10 mouse cellular contexts compared by ENCODE assay signal in genomic region chr6:29915836-29916235, GRCm38 (mm10). TPM values are rescaled to one million over a fixed set of nuclear protein-coding genes. Genes with fewer than 3 reads are reported as not detected.
DNase-seq lines count a peak whose midpoint lies in the region; ATAC-seq and TF ChIP-seq lines count a peak whose summit lies in the region.
"Had no signal": no experiment of that assay in that cellular context is flagged by ENCODE, and none has a peak within 500 bp of the region (broad histone marks: within the 10 kb centered on the region; RNA-seq: fewer than 3 reads in every experiment).

No protein-coding gene starts in this region.

- H3K4me3 ChIP-seq in heart, embryonic 13.5 days, result peak overlapping the region; percentile 91; the same call in 1 of the 2 replicates
- no peak overlapping the region for H3K4me3 ChIP-seq in heart, adult 2 months
- no peak overlapping the region for H3K4me3 ChIP-seq in lung, postnatal 0 days (ENCODE audit: low read depth, low read length)
- H3K4me3 ChIP-seq in embryonic facial prominence, embryonic 12.5 days, result no peak overlapping the region
- H3K4me3 ChIP-seq in neural tube, embryonic 11.5 days (ENCODE audit: low read depth, low read length), result no peak overlapping the region

- no peak for TF ChIP-seq CTCF in heart, adult 2 months (IDR thresholded peaks at IDR 0.05)
- no peak for TF ChIP-seq CTCF in lung, postnatal 0 days (IDR thresholded peaks at IDR 0.05)

- H3K36me3 ChIP-seq in heart, embryonic 13.5 days, result peaks cover 6% of the 10 kb centered on the region
- peaks cover 7% of the 10 kb centered on the region for H3K36me3 ChIP-seq in heart, adult 2 months (ENCODE audit: control insufficient read depth, insufficient read depth, low read length)
- H3K36me3 ChIP-seq in lung, postnatal 0 days (ENCODE audit: insufficient read depth, low read length), result no peaks in the 10 kb centered on the region
- no peaks in the 10 kb centered on the region for H3K36me3 ChIP-seq in embryonic facial prominence, embryonic 12.5 days
- no peaks in the 10 kb centered on the region for H3K36me3 ChIP-seq in neural tube, embryonic 11.5 days (ENCODE audit: control insufficient read depth, insufficient read depth, low read length)

- TF ChIP-seq EP300 in heart, adult 2 months (IDR thresholded peaks at IDR 0.05; ENCODE audit: insufficient read depth, low read depth, low read length), result no peak
- TF ChIP-seq EP300 in lung, postnatal 0 days (IDR thresholded peaks at IDR 0.05), result no peak

- peaks cover 20% of the 10 kb centered on the region for H3K4me1 ChIP-seq in heart, embryonic 13.5 days
- H3K4me1 ChIP-seq in heart, adult 2 months (ENCODE audit: control insufficient read depth, insufficient read depth, low read length), result 0 out of 2 replicates have a peak, but pooled peaks cover 3% of the 10 kb centered on the region
- H3K4me1 ChIP-seq in lung, postnatal 0 days (ENCODE audit: insufficient read depth, low read depth, low read length), result peaks cover 10% of the 10 kb centered on the region; the same call in 1 of the 2 replicates
- 0 out of 2 replicates have a peak, but pooled peaks cover 3% of the 10 kb centered on the region for H3K4me1 ChIP-seq in embryonic facial prominence, embryonic 12.5 days
- no peaks in the 10 kb centered on the region for H3K4me1 ChIP-seq in neural tube, embryonic 11.5 days (ENCODE audit: control insufficient read depth, insufficient read depth, low read length)

- peaks cover 25% of the 10 kb centered on the region for H3K27me3 ChIP-seq in heart, embryonic 13.5 days (replicated peaks)
- no peaks in the 10 kb centered on the region for H3K27me3 ChIP-seq in heart, adult 2 months (ENCODE audit: control insufficient read depth, insufficient read depth, low read length)
- H3K27me3 ChIP-seq in lung, postnatal 0 days (replicated peaks; ENCODE audit: insufficient read depth, low read length), result peaks cover 8% of the 10 kb centered on the region; the same call in 1 of the 2 replicates
- H3K27me3 ChIP-seq in embryonic facial prominence, embryonic 12.5 days, result peaks cover 18% of the 10 kb centered on the region
- H3K27me3 ChIP-seq in neural tube, embryonic 11.5 days (ENCODE audit: control insufficient read depth, insufficient read depth, low read length), result peaks cover 14% of the 10 kb centered on the region; the same call in 1 of the 2 replicates

- ATAC-seq in heart, embryonic 13.5 days (ENCODE audit: extremely low read depth, insufficient number of reproducible peaks, low FRiP score, low TSS enrichment), result no peak
- no peak for ATAC-seq in lung, postnatal 0 days
- ATAC-seq in embryonic facial prominence, embryonic 12.5 days (ENCODE audit: insufficient number of reproducible peaks, insufficient read depth, low FRiP score, low TSS enrichment), result no peak
- ATAC-seq in neural tube, embryonic 11.5 days (ENCODE audit: insufficient read depth, low FRiP score, low TSS enrichment), result no peak
- ATAC-seq in activated CD4-positive, CD25-positive, alpha-beta regulatory T cell, adult 4 months, result no peak

- WGBS in heart, embryonic 13.5 days, result 39% methylated on average over 9 of the region's 9 CpGs
- 62% methylated on average over 9 of the region's 9 CpGs for WGBS in heart, adult 2 months
- 40% methylated on average over 9 of the region's 9 CpGs for WGBS in lung, postnatal 0 days
- 34% methylated on average over 9 of the region's 9 CpGs for WGBS in embryonic facial prominence, embryonic 12.5 days
- WGBS in neural tube, embryonic 11.5 days, result 31% methylated on average over 9 of the region's 9 CpGs

- no peaks in the 10 kb centered on the region for H3K79me2 ChIP-seq in heart, adult 2 months (replicated peaks; ENCODE audit: control insufficient read depth, insufficient read depth, low read length)

- TF ChIP-seq POLR2A in heart, adult 2 months (IDR thresholded peaks at IDR 0.05; ENCODE audit: insufficient read depth, low read depth, low read length), result no peak

- no peaks in the 10 kb centered on the region for H3K9me3 ChIP-seq in heart, embryonic 13.5 days
- no peaks in the 10 kb centered on the region for H3K9me3 ChIP-seq in lung, postnatal 0 days (ENCODE audit: low read length)
- H3K9me3 ChIP-seq in embryonic facial prominence, embryonic 12.5 days, result no peaks in the 10 kb centered on the region
- no peaks in the 10 kb centered on the region for H3K9me3 ChIP-seq in neural tube, embryonic 11.5 days (ENCODE audit: control insufficient read depth, low read length)

- DNase-seq in heart, adult 2 months, result no peak
- DNase-seq in lung, postnatal 0 days (ENCODE audit: low spot score), result no peak
- DNase-seq in lung, adult 18-20 months, result no peak
- no peak for DNase-seq in neural tube, embryonic 11.5 days (ENCODE audit: low spot score)
- no peak for DNase-seq in left cerebral cortex, postnatal 25 days (ENCODE audit: low spot score in 2 of 2)
- DNase-seq: right cerebral cortex, postnatal 14 days had no signal

- no peak overlapping the region for H3K9ac ChIP-seq in heart, embryonic 13.5 days
- no peak overlapping the region for H3K9ac ChIP-seq in heart, adult 2 months (ENCODE audit: low read depth, low read length)
- no peak overlapping the region for H3K9ac ChIP-seq in lung, postnatal 0 days (replicated peaks; ENCODE audit: low read depth)
- no peak overlapping the region for H3K9ac ChIP-seq in embryonic facial prominence, embryonic 12.5 days
- no peak overlapping the region for H3K9ac ChIP-seq in neural tube, embryonic 11.5 days (ENCODE audit: low read length)

- no peak overlapping the region for H3K27ac ChIP-seq in heart, embryonic 13.5 days (replicated peaks)
- H3K27ac ChIP-seq in heart, adult 2 months, result no peak overlapping the region
- H3K27ac ChIP-seq in lung, postnatal 0 days (ENCODE audit: low read length), result no peak overlapping the region
- H3K27ac ChIP-seq in embryonic facial prominence, embryonic 12.5 days, result no peak overlapping the region
- no peak overlapping the region for H3K27ac ChIP-seq in neural tube, embryonic 11.5 days (ENCODE audit: low read depth, low read length)

- peak overlapping the region; percentile 93 for H3K4me2 ChIP-seq in heart, embryonic 13.5 days
- peak overlapping the region; percentile 99 for H3K4me2 ChIP-seq in lung, postnatal 0 days (replicated peaks; ENCODE audit: low read depth, low read length)
- peak overlapping the region; percentile 92; the same call in 1 of the 2 replicates for H3K4me2 ChIP-seq in embryonic facial prominence, embryonic 12.5 days (replicated peaks)
- peak overlapping the region; percentile 92; the same call in 1 of the 2 replicates for H3K4me2 ChIP-seq in neural tube, embryonic 11.5 days (ENCODE audit: low read depth)

- intact Hi-C loops in heart, adult 2 months (cut with DNase I), result loop anchor here (5.0 kb wide), 1 partner anchor 131 kb away; the partner anchor contains the start of gene Nrf1
- intact Hi-C loops in left cerebral cortex, postnatal 25 days (cut with DNase I), result loop anchor here (5.0 to 10.0 kb wide), 3 partner anchors 131 to 289 kb away; partner anchors contain the start of gene Nrf1

RNA-seq across cellular contexts. Expression of gene Strip2, which starts 1.0 kb away (rescaled TPM):
- 37.4 and 39.3 TPM in 2 replicates for polyA plus RNA-seq in heart, embryonic 13.5 days (2015; fragmentation: Nextera tagmentation; extraction: Ambion mirVana)
- 10 to 100 TPM; 46.9 to 49.8 TPM for total RNA-seq in heart, adult 2 months (2021)
- 24.2 and 42.5 TPM in 2 replicates for polyA plus RNA-seq in heart, adult 2 months (2012; rRNA removed)
- 0.47 and 0.60 TPM in 2 replicates for polyA plus RNA-seq in lung, postnatal 0 days (2015; fragmentation: Nextera tagmentation; extraction: Ambion mirVana)
- polyA plus RNA-seq in embryonic facial prominence, embryonic 12.5 days (2016; fragmentation: Nextera tagmentation; extraction: Ambion mirVana), result 1.0 and 1.1 TPM in 2 replicates
- 0.64 and 0.81 TPM in 2 replicates for polyA plus RNA-seq in neural tube, embryonic 11.5 days (2014; fragmentation: Nextera tagmentation; extraction: Ambion mirVana)
- not detected for polyA plus RNA-seq in activated CD4-positive, CD25-positive, alpha-beta regulatory T cell, adult 4 months (2017; shearing (Covaris generic))
- 10 to 100 TPM; 14.2 to 33.7 TPM for total RNA-seq in left cerebral cortex, postnatal 25 days (2021)
- total RNA-seq: granulocyte monocyte progenitor cell, adult 5-6 weeks had no signal

Comparison
In these comparisons a context has a peak if more than half of its experiments do, and no peak if none do; other contexts are left out.
1. RNA of gene Strip2, which starts 1.0 kb away (polyA plus RNA-seq): 37.4 to 39.3 TPM in heart, embryonic 13.5 days and 24.2 to 42.5 TPM in heart, adult 2 months; 1.0 to 1.1 TPM in embryonic facial prominence, embryonic 12.5 days, 0.64 to 0.81 TPM in neural tube, embryonic 11.5 days, 0.47 to 0.60 TPM in lung, postnatal 0 days and not detected in activated CD4-positive, CD25-positive, alpha-beta regulatory T cell, adult 4 months; every median in the first group is over 10 times any median in the second.
2. Peak in every context shown above with its lines, with median percentiles within 50 percentile points of each other: H3K4me2 ChIP-seq.